Mouse (Mus musculus) E14TG2a.4 (cell line): Measurements from ENCODE around the gene Sytl3.
A peak's percentile ranks its signal among the peaks of the same experiment; 100 is the strongest.

Experiments
- H3K27me3 ChIP-seq: 2 replicates; pipeline ENCODE4 v1.6.1; 2014; ENCODE audit warnings: low read length, control low read depth; ENCODE audit not compliant: insufficient read depth
- H3K36me3 ChIP-seq: 2 replicates; pipeline ENCODE4 v1.6.1; 2014; ENCODE audit warnings: low read length, control low read depth; ENCODE audit not compliant: insufficient read depth
- H3K4me1 ChIP-seq: replicated peaks from 2 replicates; pipeline ENCODE4 v1.6.1; 2014; ENCODE audit warnings: low read depth, low read length, control low read depth
- H3K4me3 ChIP-seq: replicated peaks from 2 replicates; pipeline ENCODE4 v1.5.1; 2014; ENCODE audit warnings: mild to moderate bottlenecking, low read length
- H3K9me3 ChIP-seq: 2 replicates; pipeline ENCODE4 v1.6.1; 2014; ENCODE audit warnings: low read length, control low read depth
- CTCF ChIP-seq: conservative IDR thresholded peaks from 2 replicates; pipeline ENCODE4 v1.5.1; 2014; ENCODE audit warnings: low read length
- NANOG ChIP-seq: IDR thresholded peaks from 2 replicates; pipeline ENCODE4 v1.6.1; 2014; ENCODE audit warnings: borderline replicate concordance, low read length, mixed read lengths
- POU5F1 ChIP-seq: IDR thresholded peaks from 2 replicates; pipeline ENCODE4 v1.6.1; 2014; ENCODE audit warnings: low read length, borderline replicate concordance

The Sytl3 gene

DNA sequence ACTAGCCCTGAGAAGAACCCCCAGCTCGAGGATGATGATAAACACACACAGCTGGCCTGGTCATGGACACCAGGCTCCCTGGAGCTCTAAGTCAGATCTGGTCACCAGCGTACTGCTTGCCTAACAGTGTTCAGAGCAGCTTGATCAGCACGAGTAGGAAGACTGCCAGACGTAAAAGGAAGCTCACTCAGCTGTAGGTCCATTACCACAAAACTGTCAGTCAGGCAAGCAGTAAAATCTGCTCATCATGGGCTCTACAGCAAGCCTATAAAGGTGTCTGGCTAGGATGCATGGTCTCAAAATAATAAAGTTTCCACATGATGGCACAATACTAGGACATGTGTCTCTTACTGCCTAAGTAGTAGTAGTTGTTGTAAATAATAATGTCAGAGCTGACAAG is 110.7 kb downstream of the Sytl3 start:
- H3K9me3 ChIP-seq, result no peaks in the 10 kb centered on the region
- TF ChIP-seq NANOG (no peak), POU5F1 (no peak), CTCF (no peak)
- H3K4me3 ChIP-seq, result no peak overlapping the region
- peaks cover 71% of the 10 kb centered on the region for H3K36me3 ChIP-seq
- no peaks in the 10 kb centered on the region for H3K27me3 ChIP-seq
- peaks cover 97% of the 10 kb centered on the region for H3K4me1 ChIP-seq

- peak overlapping the region; percentile 20 for H3K4me3 ChIP-seq
- TF ChIP-seq CTCF, result no peak
- no peak for TF ChIP-seq POU5F1
- no peak for TF ChIP-seq NANOG
- H3K9me3 ChIP-seq, result no peaks in the 10 kb centered on the region
- H3K4me1 ChIP-seq, result peaks cover 96% of the 10 kb centered on the region
- H3K27me3 ChIP-seq, result no peaks in the 10 kb centered on the region
- H3K36me3 ChIP-seq, result peaks cover 58% of the 10 kb centered on the region
Measured at GRCm38 (mm10) chr17:6771661-6772489, 113.0 kb downstream of the Sytl3 start.

- H3K4me3 ChIP-seq, result peak overlapping the region; percentile 20; the same call in 1 of the 2 replicates
- peaks cover 96% of the 10 kb centered on the region for H3K4me1 ChIP-seq
- TF ChIP-seq CTCF, result no peak
- TF ChIP-seq POU5F1, result no peak
- TF ChIP-seq NANOG, result no peak
- H3K27me3 ChIP-seq, result no peaks in the 10 kb centered on the region
- H3K36me3 ChIP-seq, result peaks cover 54% of the 10 kb centered on the region
- no peaks in the 10 kb centered on the region for H3K9me3 ChIP-seq
Measured at GRCm38 (mm10) chr17:6772490-6772773, 113.5 kb downstream of the Sytl3 start.

DNA sequence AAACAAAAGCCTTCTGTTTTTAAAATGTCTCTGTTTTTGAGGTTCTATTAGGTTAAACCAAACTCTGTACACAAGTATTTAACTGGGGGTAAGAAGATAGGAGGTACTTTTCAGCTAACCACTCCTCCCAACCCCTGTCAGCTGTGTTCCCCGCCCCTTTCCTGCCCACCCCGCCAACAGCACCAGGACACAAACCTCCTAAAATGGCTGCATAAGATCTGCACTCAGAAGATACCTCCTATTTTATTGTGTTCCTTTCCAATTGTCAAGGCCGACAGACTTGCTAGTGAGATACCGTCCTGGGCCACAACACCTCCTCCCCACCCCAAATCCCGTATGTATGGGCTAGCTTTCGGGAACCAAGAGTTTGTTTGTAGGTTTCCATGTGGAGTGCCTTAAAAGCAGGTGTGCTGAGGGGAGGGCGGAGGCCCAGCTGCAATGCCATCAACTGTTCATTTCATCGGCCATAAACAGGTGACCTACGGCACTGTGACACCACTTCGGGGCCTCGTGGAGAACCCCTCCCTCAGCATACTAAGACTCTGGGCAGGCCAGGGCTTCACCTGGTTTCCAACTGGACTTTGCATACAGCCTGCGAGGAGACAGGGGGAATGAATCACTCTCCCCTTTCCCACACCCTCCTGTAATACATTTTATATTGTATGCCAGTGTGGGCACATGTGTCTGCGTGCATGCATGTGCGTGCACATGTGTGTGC is 114.5 kb downstream of the Sytl3 start:
- H3K36me3 ChIP-seq, result peaks cover 44% of the 10 kb centered on the region
- H3K4me3 ChIP-seq, result peak overlapping the region; percentile 55
- TF ChIP-seq NANOG, result no peak
- peaks cover 93% of the 10 kb centered on the region for H3K4me1 ChIP-seq
- H3K9me3 ChIP-seq, result no peaks in the 10 kb centered on the region
- H3K27me3 ChIP-seq, result no peaks in the 10 kb centered on the region

DNA sequence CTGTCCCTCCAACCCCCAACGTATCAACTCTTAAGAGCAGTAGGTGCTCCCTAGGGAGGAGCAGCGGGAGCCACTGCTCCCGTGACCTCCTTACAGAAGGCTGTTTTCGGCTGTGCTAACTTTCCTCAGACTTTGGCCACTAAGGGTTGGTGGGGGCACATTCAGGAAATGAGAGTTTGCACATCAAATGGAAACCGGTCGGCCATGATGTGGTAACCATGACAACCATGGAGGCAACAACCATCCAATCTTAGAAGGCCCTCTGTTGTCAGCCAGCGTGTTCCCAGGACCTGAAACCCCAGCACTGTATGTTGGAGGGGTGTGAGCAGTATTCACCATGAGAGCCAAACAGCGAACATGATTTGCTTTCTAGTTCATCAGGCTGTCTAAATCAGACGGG is 116.3 kb downstream of the Sytl3 start:
- Histone ChIP-seq H3K36me3 (peaks cover 33% of the 10 kb centered on the region), H3K9me3 (no peaks in the 10 kb centered on the region), H3K4me3 (no peak overlapping the region), H3K27me3 (no peaks in the 10 kb centered on the region), H3K4me1 (peaks cover 94% of the 10 kb centered on the region)
- TF ChIP-seq POU5F1, result no peak
- no peak for TF ChIP-seq NANOG
- TF ChIP-seq CTCF, result no peak

- TF ChIP-seq CTCF (no peak), POU5F1 (no peak), NANOG (no peak)
- H3K36me3 ChIP-seq, result peaks cover 37% of the 10 kb centered on the region
- peaks cover 96% of the 10 kb centered on the region for H3K4me1 ChIP-seq
- H3K27me3 ChIP-seq, result no peaks in the 10 kb centered on the region
- H3K4me3 ChIP-seq, result no peak overlapping the region; the same call in 1 of the 2 replicates
- no peaks in the 10 kb centered on the region for H3K9me3 ChIP-seq
Measured at GRCm38 (mm10) chr17:6775671-6776070, 116.8 kb downstream of the Sytl3 start.

- Histone ChIP-seq H3K4me3 (peak overlapping the region; percentile 90), H3K27me3 (no peaks in the 10 kb centered on the region), H3K4me1 (peaks cover 97% of the 10 kb centered on the region), H3K9me3 (no peaks in the 10 kb centered on the region), H3K36me3 (peaks cover 38% of the 10 kb centered on the region)
- TF ChIP-seq NANOG (no peak), CTCF (no peak), POU5F1 (no peak)
Measured at GRCm38 (mm10) chr17:6776123-6776522, 117.2 kb downstream of the Sytl3 start.

DNA sequence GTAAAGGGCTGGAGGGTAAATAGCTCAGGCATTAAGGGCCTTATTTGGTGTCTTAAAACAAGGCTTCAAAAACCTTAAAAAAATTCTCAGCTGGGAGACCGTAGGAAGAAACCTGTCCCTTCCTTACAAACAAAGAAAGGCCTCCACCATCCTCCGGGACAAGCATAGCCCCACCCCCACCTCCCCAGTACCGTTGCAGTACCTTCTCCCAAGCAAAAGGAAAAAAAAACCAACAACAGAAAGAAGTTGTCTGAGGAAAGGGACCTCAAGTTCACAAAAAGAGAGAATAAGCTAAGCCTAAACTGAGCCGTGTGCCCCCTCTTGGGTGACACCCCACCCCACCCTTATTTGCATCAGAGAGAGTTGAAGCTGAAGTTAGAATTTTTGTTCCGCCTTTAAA is 117.7 kb downstream of the Sytl3 start:
- no peak for TF ChIP-seq POU5F1
- no peak for TF ChIP-seq NANOG
- no peak for TF ChIP-seq CTCF
- Histone ChIP-seq H3K4me3 (peak overlapping the region; percentile 90), H3K36me3 (peaks cover 33% of the 10 kb centered on the region), H3K4me1 (peaks cover 97% of the 10 kb centered on the region), H3K27me3 (no peaks in the 10 kb centered on the region), H3K9me3 (no peaks in the 10 kb centered on the region)

- H3K27me3 ChIP-seq, result no peaks in the 10 kb centered on the region
- TF ChIP-seq NANOG (no peak), CTCF (no peak)
- peaks cover 95% of the 10 kb centered on the region for H3K4me1 ChIP-seq
- H3K4me3 ChIP-seq, result peak overlapping the region; percentile 90
- H3K9me3 ChIP-seq, result no peaks in the 10 kb centered on the region
- H3K36me3 ChIP-seq, result peaks cover 28% of the 10 kb centered on the region
Measured at GRCm38 (mm10) chr17:6777061-6777460, 118.2 kb downstream of the Sytl3 start.
